Mouse (Mus musculus): Measurements from ENCODE around the gene Dclre1c.

DNA sequence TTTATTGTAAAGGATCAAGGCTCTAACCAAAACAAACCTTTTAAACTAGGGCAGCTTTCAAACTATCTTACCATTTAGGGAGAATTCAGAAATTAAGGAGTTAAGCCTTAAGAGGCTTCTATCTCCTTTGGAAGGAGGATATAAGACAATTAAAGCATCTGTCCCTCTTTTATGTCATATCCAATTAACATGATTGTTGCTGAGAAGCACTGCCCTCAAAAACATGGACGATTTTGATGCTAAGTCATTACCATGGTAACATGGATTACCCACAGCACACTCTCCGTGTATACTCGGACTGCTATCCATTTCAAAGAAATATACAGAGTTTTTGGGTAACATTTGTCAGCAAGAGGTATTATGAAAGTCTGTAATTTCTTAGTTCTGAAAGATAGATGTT lies 65.9 kb downstream of the Dclre1c start:
- TF ChIP-seq CTCF (IDR thresholded peaks at IDR 0.05; ENCODE audit: low read depth) (no peak), EP300 (IDR thresholded peaks at IDR 0.05; ENCODE audit: low read depth) (no peak)

All from heart, postnatal 0 days (tissue).